Mouse (Mus musculus) CH12.LX (cell line): ENCODE data around the gene Coa7. TPM values are rescaled to one million over a fixed set of nuclear protein-coding genes. Genes with fewer than 3 reads are reported as not detected.

Experiments used
- DNase-seq: peaks from one replicate; pipeline ENCODE4 v3.0.0-alpha.2; 2013; ENCODE audit errors: extremely low read depth
- H3K27ac ChIP-seq: 2 replicates; pipeline ENCODE4 v1.5.1; 2012; ENCODE audit warnings: low read depth, mild to moderate bottlenecking, control low read depth, moderate library complexity; ENCODE audit not compliant: insufficient read depth
- H3K27me3 ChIP-seq: replicated peaks from 2 replicates; pipeline ENCODE3; 2012; ENCODE audit warnings: inconsistent platforms
- H3K36me3 ChIP-seq, 2 experiments: replicated peaks in 1 of 2; 2 replicates each; pipeline versions ENCODE3 to v1.6.1; 2012; ENCODE audit warnings: inconsistent platforms in 1 of 2, low read length in 1 of 2, mild to moderate bottlenecking in 1 of 2, mixed read lengths in 1 of 2, moderate library complexity in 1 of 2; ENCODE audit not compliant: control insufficient read depth in 1 of 2, insufficient read depth in 1 of 2
- H3K4me1 ChIP-seq, 2 experiments: 2 replicates each; pipeline ENCODE4 v1.6.1; 2012; ENCODE audit warnings: inconsistent platforms in 1 of 2, moderate library complexity in 1 of 2; ENCODE audit not compliant: insufficient read depth in 2 of 2, control insufficient read depth in 1 of 2
- H3K4me2 ChIP-seq: 2 replicates; pipeline ENCODE4 v1.6.1; 2012; ENCODE audit warnings: low read depth, mild to moderate bottlenecking, control low read depth; ENCODE audit not compliant: poor library complexity, insufficient read depth, severe bottlenecking
- H3K4me3 ChIP-seq, 3 experiments: fragments of 150-350 bp in 1 of 3; sonication (generic) in 1 of 3; replicated peaks in 1 of 3; 2 replicates each; pipeline versions ENCODE3 to v1.5.1; 2011 to 2012; ENCODE audit warnings: low read depth in 2 of 3, low read length in 2 of 3, mild to moderate bottlenecking in 2 of 3, moderate library complexity in 2 of 3, control low read depth in 1 of 3, improper control_type of control experiment in 1 of 3, inconsistent platforms in 1 of 3, mixed read lengths in 1 of 3; ENCODE audit not compliant: poor library complexity in 1 of 3
- H3K79me2 ChIP-seq: replicated peaks from 2 replicates; pipeline ENCODE4 v1.6.1; 2012; ENCODE audit warnings: mild to moderate bottlenecking, moderate library complexity; ENCODE audit not compliant: control insufficient read depth, poor library complexity, insufficient read depth, severe bottlenecking; ENCODE audit errors: extremely low read depth
- H3K9ac ChIP-seq: 2 replicates; pipeline ENCODE4 v1.6.1; 2012; ENCODE audit warnings: low read depth, mild to moderate bottlenecking, control low read depth, moderate library complexity; ENCODE audit not compliant: insufficient read depth
- H3K9me3 ChIP-seq: replicated peaks from 2 replicates; pipeline ENCODE3; 2012; ENCODE audit warnings: low read length, inconsistent platforms, mixed read lengths
- BHLHE40 ChIP-seq: IDR thresholded peaks from 2 replicates; pipeline ENCODE4 v1.6.1; 2011; ENCODE audit warnings: mild to moderate bottlenecking, low read depth, low read length, improper control_type of control experiment
- CHD1 ChIP-seq: IDR thresholded peaks from 2 replicates; pipeline ENCODE4 v1.6.1; 2012; ENCODE audit warnings: low read depth, low read length, improper control_type of control experiment, inconsistent platforms
- CTCF ChIP-seq, 2 experiments: IDR thresholded peaks in 1 of 2; conservative IDR thresholded peaks in 1 of 2; 2 replicates each; pipeline ENCODE4 v1.5.1; 2011 to 2012; ENCODE audit warnings: low read depth in 2 of 2, low read length in 2 of 2, improper control_type of control experiment in 1 of 2, inconsistent platforms in 1 of 2, mild to moderate bottlenecking in 1 of 2, moderate library complexity in 1 of 2
- ELF1 ChIP-seq: IDR thresholded peaks from 2 replicates; pipeline ENCODE4 v1.6.1; 2014; ENCODE audit warnings: low read depth, mild to moderate bottlenecking, inconsistent platforms, low read length, improper control_type of control experiment
- EP300 ChIP-seq: IDR thresholded peaks from 2 replicates; pipeline ENCODE4 v1.6.1; 2011; ENCODE audit warnings: low read length, improper control_type of control experiment
- GABPA ChIP-seq: IDR thresholded peaks from 2 replicates; pipeline ENCODE4 v1.6.1; 2012; ENCODE audit warnings: low read depth, low read length, improper control_type of control experiment, inconsistent platforms; ENCODE audit not compliant: insufficient replicate concordance
- JUN ChIP-seq: IDR thresholded peaks from 2 replicates; pipeline ENCODE4 v1.6.1; 2011; ENCODE audit warnings: low read depth, mild to moderate bottlenecking, low read length, improper control_type of control experiment, moderate library complexity; ENCODE audit not compliant: insufficient read depth
- JUND ChIP-seq: conservative IDR thresholded peaks from 2 replicates; pipeline ENCODE4 v1.6.1; 2011; ENCODE audit warnings: low read depth, low read length, improper control_type of control experiment
- KAT2A ChIP-seq: IDR thresholded peaks from 2 replicates; pipeline ENCODE4 v1.6.1; 2012; ENCODE audit warnings: low read length, improper control_type of control experiment, inconsistent platforms; ENCODE audit not compliant: insufficient replicate concordance
- MAX ChIP-seq: IDR thresholded peaks from 2 replicates; pipeline ENCODE4 v1.6.1; 2011; ENCODE audit warnings: low read length, improper control_type of control experiment
- MXI1 ChIP-seq: IDR thresholded peaks from 2 replicates; pipeline ENCODE4 v1.6.1; 2011; ENCODE audit warnings: mild to moderate bottlenecking, low read depth, low read length, improper control_type of control experiment
- MYC ChIP-seq: IDR thresholded peaks from 2 replicates; pipeline ENCODE4 v1.6.1; 2011; ENCODE audit warnings: low read depth, mild to moderate bottlenecking, improper control_type of control experiment, low read length
- NELFE ChIP-seq: IDR thresholded peaks from 2 replicates; pipeline ENCODE4 v1.6.1; 2011; ENCODE audit warnings: low read depth, low read length, improper control_type of control experiment
- PAX5 ChIP-seq: IDR thresholded peaks from 2 replicates; pipeline ENCODE4 v1.6.1; 2012; ENCODE audit warnings: low read length, inconsistent platforms, mixed read lengths
- POLR2A ChIP-seq: IDR thresholded peaks from 2 replicates; pipeline ENCODE4 v1.6.1; 2011; ENCODE audit warnings: low read depth, mild to moderate bottlenecking, improper control_type of control experiment, low read length
- POLR2AphosphoS2 ChIP-seq: IDR thresholded peaks from 2 replicates; pipeline ENCODE4 v1.6.1; 2011; ENCODE audit warnings: low read depth, low read length, improper control_type of control experiment
- RCOR1 ChIP-seq: conservative IDR thresholded peaks from 2 replicates; pipeline ENCODE4 v1.6.1; 2012; ENCODE audit warnings: low read depth, mild to moderate bottlenecking, inconsistent platforms, low read length, improper control_type of control experiment
- SIN3A ChIP-seq: IDR thresholded peaks from 2 replicates; pipeline ENCODE4 v1.6.1; 2012; ENCODE audit warnings: low read length, improper control_type of control experiment, inconsistent platforms
- SMC3 ChIP-seq: IDR thresholded peaks from 2 replicates; pipeline ENCODE4 v1.6.1; 2011; ENCODE audit warnings: low read depth, low read length, improper control_type of control experiment
- TCF12 ChIP-seq: IDR thresholded peaks from 2 replicates; pipeline ENCODE4 v1.6.1; 2014; ENCODE audit warnings: low read depth, mild to moderate bottlenecking, inconsistent platforms, low read length, improper control_type of control experiment
- USF2 ChIP-seq: conservative IDR thresholded peaks from 2 replicates; pipeline ENCODE4 v1.6.1; 2011; ENCODE audit warnings: low read depth, low read length, improper control_type of control experiment
- ZC3H11A ChIP-seq: IDR thresholded peaks from 2 replicates; pipeline ENCODE4 v1.6.1; 2012; ENCODE audit warnings: low read depth, mild to moderate bottlenecking, inconsistent platforms, low read length, improper control_type of control experiment
- ZKSCAN1 ChIP-seq: IDR thresholded peaks from 2 replicates; pipeline ENCODE4 v1.6.1; 2012; ENCODE audit warnings: low read depth, inconsistent platforms, low read length, improper control_type of control experiment, borderline replicate concordance
- ZMIZ1 ChIP-seq: IDR thresholded peaks from 2 replicates; pipeline ENCODE4 v1.6.1; 2012; ENCODE audit warnings: low read depth, mild to moderate bottlenecking, inconsistent platforms, low read length, improper control_type of control experiment
- ZNF384 ChIP-seq: IDR thresholded peaks from 2 replicates; pipeline ENCODE4 v1.6.1; 2012; ENCODE audit warnings: low read depth, low read length, improper control_type of control experiment, inconsistent platforms
- dilution Hi-C: fragments of 300-500 bp; cut with MboI; formaldehyde crosslinking; loops from 2 replicates; pipeline ENCODE4 v1.14.3; 2020; ENCODE audit warnings: low sequenced_read_pairs; ENCODE audit not compliant: extremely low pct_unique_long_range_greater_than_20kb, extremely low pct_ligation_motif_present
- in situ Hi-C: fragments of 300-500 bp; cut with MboI; formaldehyde crosslinking; loops from 3 replicates; pipeline ENCODE4 v1.14.3; 2019; ENCODE audit warnings: low sequenced_read_pairs, low pct_ligation_motif_present, low pct_unique_long_range_greater_than_20kb, mixed read lengths
- polyA plus RNA-seq: library from polyadenylated mRNA; unstranded; fragments of >175 nt; gene quantifications from 2 replicates; pipeline ENCODE4 v1.2.1, GENCODE M21; 2012; ENCODE audit warnings: low read depth; ENCODE audit not compliant: insufficient read length
- total RNA-seq, 2 experiments: library from RNA; depleted of rRNA; stranded (reverse); fragments of 300-350 nt in 1 of 2; fragments of >200 nt in 1 of 2; gene quantifications; 2 replicates each; pipeline ENCODE4 v1.2.3; 2012 to 2014

Coa7 gene
- total and polyA plus RNA-seq, 3 experiments, result 18.7 to 73.8 (median 24.2) TPM

DNA sequence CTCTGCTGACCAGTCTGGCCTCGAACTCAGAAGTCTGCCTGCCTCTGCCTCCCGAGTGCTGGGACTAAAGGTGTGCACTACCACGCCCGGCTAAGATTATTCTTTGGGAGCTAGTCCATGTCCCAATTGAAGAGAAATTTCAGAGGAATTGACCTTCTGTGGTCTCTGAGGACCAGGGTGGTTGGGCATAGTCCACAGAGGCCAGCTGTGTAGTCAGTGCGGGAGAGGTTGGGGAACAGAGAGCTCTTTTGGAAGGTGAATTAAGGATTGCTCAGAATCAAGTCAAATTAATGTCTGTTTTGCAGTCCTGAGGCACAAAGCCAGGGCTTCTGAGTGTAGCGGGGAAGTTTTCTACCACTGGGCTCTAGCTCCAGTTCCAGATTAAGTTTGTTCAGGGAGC, 1.9 kb downstream of the Coa7 start:
- no peak overlapping the region for H3K9ac ChIP-seq
- H3K4me2 ChIP-seq, result no peak overlapping the region
- H3K27me3 ChIP-seq, result no peaks in the 10 kb centered on the region
- H3K36me3 ChIP-seq, result peaks cover 13 to 42% of the 10 kb centered on the region in 2 experiments
- TF ChIP-seq BHLHE40, result no peak
- no peak for TF ChIP-seq JUND
- no peak for TF ChIP-seq JUN
- no peak for TF ChIP-seq SIN3A
- no peak for TF ChIP-seq PAX5
- TF ChIP-seq TCF12, result no peak
- TF ChIP-seq ZC3H11A, result no peak
- TF ChIP-seq GABPA, result no peak
- TF ChIP-seq SMC3, result no peak
- no peak for TF ChIP-seq CTCF (conservative IDR thresholded peaks at IDR 0.05 in 1 of 2, IDR thresholded peaks at IDR 0.05 in 1 of 2; ENCODE audit: low read depth in 2 of 2, low read length in 2 of 2)
- no peak for TF ChIP-seq MYC
- no peaks in the 10 kb centered on the region for H3K9me3 ChIP-seq
- H3K4me3 ChIP-seq, result no peak overlapping the region
- dilution Hi-C loops (no loop called here), in situ Hi-C loops (loop anchor here (25.0 kb wide), 1 partner anchor 232 kb away; no protein-coding TSS in a partner anchor)
- no peak overlapping the region for H3K27ac ChIP-seq
- DNase-seq, result no peak
- peaks cover 3 to 23% of the 10 kb centered on the region in 2 experiments; a peak in 3 of 4 replicates for H3K4me1 ChIP-seq
- H3K79me2 ChIP-seq, result peaks cover 11% of the 10 kb centered on the region

GRCm38 (mm10) chr4:108332041-108332440, 4.1 kb downstream of the Coa7 start:
- Histone ChIP-seq H3K79me2 (peaks cover 11% of the 10 kb centered on the region), H3K4me2 (no peak overlapping the region), H3K27ac (no peak overlapping the region), H3K4me1 (peaks cover 3 to 20% of the 10 kb centered on the region in 2 experiments; a peak in 3 of 4 replicates), H3K36me3 (peaks cover 16 to 57% of the 10 kb centered on the region in 2 experiments), H3K9me3 (no peaks in the 10 kb centered on the region), H3K4me3 (no peak overlapping the region), H3K27me3 (no peaks in the 10 kb centered on the region), H3K9ac (no peak overlapping the region)
- dilution Hi-C loops, result no loop called here
- no peak for TF ChIP-seq MXI1
- no peak for TF ChIP-seq NELFE
- TF ChIP-seq CTCF (conservative IDR thresholded peaks at IDR 0.05 in 1 of 2, IDR thresholded peaks at IDR 0.05 in 1 of 2; ENCODE audit: low read depth in 2 of 2, low read length in 2 of 2), result no peak
- TF ChIP-seq CHD1, result no peak
- no peak for TF ChIP-seq ZNF384
- no peak for TF ChIP-seq POLR2A
- TF ChIP-seq MAX, result no peak
- TF ChIP-seq EP300, result no peak
- TF ChIP-seq KAT2A, result no peak
- TF ChIP-seq BHLHE40, result no peak
- TF ChIP-seq POLR2AphosphoS2, result no peak
- TF ChIP-seq USF2, result no peak
- TF ChIP-seq ZMIZ1, result no peak
- no peak for TF ChIP-seq ZKSCAN1
- TF ChIP-seq ELF1, result no peak
- no peak for TF ChIP-seq RCOR1
- no peak for DNase-seq
- in situ Hi-C loops, result loop anchor here (25.0 kb wide), 1 partner anchor 230 kb away; no protein-coding TSS in a partner anchor
